ENCODE assay signal across 8 mouse cellular contexts in genomic region chr17:24724184-24724583, GRCm38 (mm10). TPM values are rescaled to one million over a fixed set of nuclear protein-coding genes. Genes with fewer than 3 reads are reported as not detected.
DNase-seq lines count a peak whose midpoint lies in the region; ATAC-seq and TF ChIP-seq lines count a peak whose summit lies in the region.

TSS of gene Ndufb10 (minus strand) at chr17:24724478.

- peak within 1 kb of the TSS; percentile 95 for H3K9ac ChIP-seq in ES-E14 (ENCODE audit: insufficient read depth, low read depth, low read length, poor library complexity, severe bottlenecking)
- H3K9ac ChIP-seq in forebrain, embryonic 16.5 days (replicated peaks; ENCODE audit: low read depth, low read length): peak within 1 kb of the TSS; percentile 83
- H3K9ac ChIP-seq in lung, embryonic 14.5 days: peak within 1 kb of the TSS; percentile 83

- peaks cover 23% of the 10 kb centered on the region for H3K36me3 ChIP-seq in ES-E14 (ENCODE audit: control insufficient read depth, insufficient read depth, low read length, poor library complexity, severe bottlenecking)
- H3K36me3 ChIP-seq in forebrain, embryonic 16.5 days (ENCODE audit: control insufficient read depth, insufficient read depth): peaks cover 7% of the 10 kb centered on the region
- peaks cover 23% of the 10 kb centered on the region for H3K36me3 ChIP-seq in lung, embryonic 14.5 days (ENCODE audit: insufficient read depth)
- peaks cover 14% of the 10 kb centered on the region for H3K36me3 ChIP-seq in thymus, adult 2 months (ENCODE audit: control insufficient read depth, insufficient read depth, low read length)

- peak; percentile 57 for ATAC-seq in forebrain, embryonic 16.5 days
- ATAC-seq in lung, embryonic 14.5 days (ENCODE audit: insufficient read depth): peak; percentile 80

- TF ChIP-seq CTCF in layer of hippocampus, adult 2 months (conservative IDR thresholded peaks at IDR 0.05): peak; percentile 95
- TF ChIP-seq CTCF in lung, embryonic 14.5 days (IDR thresholded peaks at IDR 0.05; ENCODE audit: low read depth): peak; percentile 98
- peak; percentile 51; the same call in 1 of the 2 replicates for TF ChIP-seq CTCF in olfactory bulb, adult 2 months (IDR thresholded peaks at IDR 0.05; ENCODE audit: insufficient read depth, low read depth, low read length)
- TF ChIP-seq CTCF in thymus, adult 2 months (IDR thresholded peaks at IDR 0.05; ENCODE audit: borderline replicate concordance, control insufficient read depth, extremely low read depth, insufficient read depth, low read length, poor library complexity): peak; percentile 97

- H3K4me3 ChIP-seq in ES-E14 (ENCODE audit: insufficient read depth in 1 of 2, low read depth in 1 of 2, low read length in 2 of 2, poor library complexity in 1 of 2, severe bottlenecking in 1 of 2): peak within 1 kb of the TSS; percentile 73 to 95
- H3K4me3 ChIP-seq in forebrain, embryonic 16.5 days (replicated peaks; ENCODE audit: low read length): peak within 1 kb of the TSS; percentile 72
- peak within 1 kb of the TSS; percentile 98 for H3K4me3 ChIP-seq in layer of hippocampus, adult 2 months
- H3K4me3 ChIP-seq in lung, embryonic 14.5 days (ENCODE audit: low read depth, low read length): peak within 1 kb of the TSS; percentile 90
- H3K4me3 ChIP-seq in olfactory bulb, adult 2 months (ENCODE audit: insufficient read depth, low read depth, low read length): peak within 1 kb of the TSS; percentile 77
- peak within 1 kb of the TSS; percentile 73 for H3K4me3 ChIP-seq in thymus, adult 2 months (ENCODE audit: control insufficient read depth, insufficient read depth, low read length)

- intact Hi-C loops in heart, postnatal 36 days (cut with DNase I): no loop called here

- H3K4me2 ChIP-seq in forebrain, embryonic 16.5 days (ENCODE audit: low read length): peak within 1 kb of the TSS; percentile 78
- peak within 1 kb of the TSS; percentile 86 for H3K4me2 ChIP-seq in lung, embryonic 14.5 days

- DNase-seq in ES-E14 (ENCODE audit: low read depth, low spot score): peak; percentile 96
- peak; percentile 93 for DNase-seq in cerebellum, adult 11-12 months
- DNase-seq in heart, postnatal 36 days: peak; percentile 98 to 99
- peak; percentile 94 to 99 for DNase-seq in layer of hippocampus, adult 2 months (ENCODE audit: low spot score in 2 of 2)
- peak; percentile 99 for DNase-seq in lung, embryonic 14.5 days
- peak; percentile 95 for DNase-seq in thymus, adult 2 months

- H3K4me1 ChIP-seq in ES-E14 (ENCODE audit: control insufficient read depth in 2 of 2, insufficient read depth in 2 of 2, low read length in 2 of 2, poor library complexity in 1 of 2): peaks cover 0 to 8% of the 10 kb centered on the region in 2 experiments; a peak in 1 of 4 replicates
- peaks cover 28% of the 10 kb centered on the region for H3K4me1 ChIP-seq in forebrain, embryonic 16.5 days (replicated peaks; ENCODE audit: control insufficient read depth, insufficient read depth, low read length)
- 0 out of 2 replicates have a peak, but pooled peaks cover 5% of the 10 kb centered on the region for H3K4me1 ChIP-seq in lung, embryonic 14.5 days (ENCODE audit: insufficient read depth)
- peaks cover 10% of the 10 kb centered on the region for H3K4me1 ChIP-seq in olfactory bulb, adult 2 months (ENCODE audit: control insufficient read depth, insufficient read depth, low read length)
- peaks cover 15% of the 10 kb centered on the region for H3K4me1 ChIP-seq in thymus, adult 2 months (replicated peaks; ENCODE audit: control insufficient read depth, insufficient read depth, low read length)

- whole genome bisulfite sequencing in forebrain, embryonic 16.5 days: under 1% methylated on average over 30 of the region's 30 CpGs
- under 1% methylated on average over 30 of the region's 30 CpGs for WGBS in lung, embryonic 14.5 days
- under 1% methylated on average over 30 of the region's 30 CpGs for WGBS in olfactory bulb, adult 2 months
- whole genome bisulfite sequencing in thymus, adult 2 months: under 1% methylated on average over 30 of the region's 30 CpGs

- H3K9me3 ChIP-seq in ES-E14 (ENCODE audit: control insufficient read depth, insufficient read depth, low read depth, low read length): no peaks in the 10 kb centered on the region
- no peaks in the 10 kb centered on the region for H3K9me3 ChIP-seq in forebrain, embryonic 16.5 days (ENCODE audit: control insufficient read depth, low read length)
- H3K9me3 ChIP-seq in lung, embryonic 14.5 days (ENCODE audit: low read depth, low read length): no peaks in the 10 kb centered on the region

- TF ChIP-seq POLR2A in olfactory bulb, adult 2 months (IDR thresholded peaks at IDR 0.05; ENCODE audit: insufficient read depth, low read depth, low read length): peak; percentile 90
- TF ChIP-seq POLR2A in thymus, adult 2 months (IDR thresholded peaks at IDR 0.05; ENCODE audit: control insufficient read depth, extremely low read depth, insufficient read depth, low read length, poor library complexity): peak; percentile 81

- peak within 1 kb of the TSS; percentile 63 for H3K27ac ChIP-seq in ES-E14 (ENCODE audit: insufficient read depth, low read depth, low read length, poor library complexity, severe bottlenecking)
- peak within 1 kb of the TSS; percentile 26 for H3K27ac ChIP-seq in forebrain, embryonic 16.5 days (ENCODE audit: low read length)
- H3K27ac ChIP-seq in layer of hippocampus, adult 2 months: peak within 1 kb of the TSS; percentile 98
- peak within 1 kb of the TSS; percentile 71 for H3K27ac ChIP-seq in lung, embryonic 14.5 days (ENCODE audit: low read depth)
- peak within 1 kb of the TSS; percentile 87 for H3K27ac ChIP-seq in olfactory bulb, adult 2 months (ENCODE audit: insufficient read depth, low read depth, low read length)
- H3K27ac ChIP-seq in thymus, adult 2 months (ENCODE audit: control insufficient read depth, insufficient read depth, low read length): no peak within 1 kb of the TSS

- 0 out of 2 replicates have a peak, but pooled peaks cover 2% of the 10 kb centered on the region for H3K27me3 ChIP-seq in forebrain, embryonic 16.5 days (replicated peaks; ENCODE audit: control insufficient read depth, insufficient read depth, low read length)
- no peaks in the 10 kb centered on the region for H3K27me3 ChIP-seq in lung, embryonic 14.5 days (ENCODE audit: insufficient read depth, low read length)
- no peaks in the 10 kb centered on the region for H3K27me3 ChIP-seq in thymus, adult 2 months (ENCODE audit: control insufficient read depth, insufficient read depth, low read length)

- in situ Hi-C loops in ES-E14 (cut with MboI; ENCODE audit: low sequenced_read_pairs in 2 of 2, unreplicated experiment in 2 of 2): no loop called here

TF ChIP-seq in ES-E14, 5 proteins besides CTCF, POLR2A, EP300 and RAD21:
- TF ChIP-seq MAFK (IDR thresholded peaks at IDR 0.05; ENCODE audit: insufficient read depth, low read depth, low read length) (no peak), HCFC1 (IDR thresholded peaks at IDR 0.05; ENCODE audit: borderline replicate concordance, insufficient read depth, low read length) (peak; percentile 57; the same call in 1 of the 2 replicates)

RNA-seq across cellular contexts. Expression of gene Ndufb10, which starts in this region (rescaled TPM):
- 147 and 191 TPM in 2 replicates for total RNA-seq in ES-E14 (2012; rRNA removed)
- polyA plus RNA-seq in forebrain, embryonic 16.5 days (2015; fragmentation: Nextera tagmentation; extraction: Ambion mirVana): 220 and 233 TPM in 2 replicates
- 1,000 to 10,000 TPM in 1 of 2 experiments, 100 to 1,000 TPM in 1; 979 to 1,034 TPM for total RNA-seq in heart, postnatal 36 days (2021)
- 100 to 1,000 TPM; 210 to 227 TPM for total RNA-seq in layer of hippocampus, adult 2 months (2021)
- polyA plus RNA-seq in lung, embryonic 14.5 days (2014; fragmentation: Nextera tagmentation; extraction: Ambion mirVana): 211 and 221 TPM in 2 replicates
- polyA plus RNA-seq in olfactory bulb, adult 2 months (2012; ENCODE audit: insufficient read depth, insufficient read length, low replicate concordance, missing spikeins): not detected in 2 replicates
- polyA plus RNA-seq in thymus, adult 2 months (2012; rRNA removed): 237 and 291 TPM in 2 replicates
